Mouse (Mus musculus) lung, postnatal 0 days (tissue): Measurements from ENCODE around the gene Nup107. TPM values are rescaled to one million over a fixed set of nuclear protein-coding genes. Genes with fewer than 3 reads are reported as not detected.

Source experiments
- ATAC-seq: fragments of 200-750 bp; cut with Nextera tagmentation; 2 replicates; pipeline ENCODE4 v1.8.0; 2017; ENCODE audit warnings: moderate library complexity
- DNase-seq: peaks from one replicate; pipeline ENCODE4 v3.0.0-alpha.2; 2016; ENCODE audit warnings: low spot score
- H3K27ac ChIP-seq: fragments of 300-500 bp; sonication (generic); 2 replicates; pipeline ENCODE4 v1.5.1; 2014; ENCODE audit warnings: antibody characterized with exemption, mild to moderate bottlenecking, low read length, mixed read lengths
- H3K27me3 ChIP-seq: fragments of 300-500 bp; sonication (generic); replicated peaks from 2 replicates; pipeline ENCODE4 v1.6.1; 2014; ENCODE audit warnings: low read length, mixed read lengths; ENCODE audit not compliant: insufficient read depth
- H3K36me3 ChIP-seq: fragments of 300-500 bp; sonication (generic); 2 replicates; pipeline ENCODE4 v1.6.1; 2014; ENCODE audit warnings: low read length, mixed read lengths; ENCODE audit not compliant: insufficient read depth
- H3K4me1 ChIP-seq: fragments of 300-500 bp; sonication (generic); 2 replicates; pipeline ENCODE4 v1.6.1; 2014; ENCODE audit warnings: antibody characterized with exemption, low read depth, low read length, mixed read lengths; ENCODE audit not compliant: insufficient read depth
- H3K4me2 ChIP-seq: fragments of 300-500 bp; sonication (generic); replicated peaks from 2 replicates; pipeline ENCODE4 v1.6.1; 2014; ENCODE audit warnings: low read depth, mild to moderate bottlenecking, low read length, moderate library complexity, mixed read lengths
- H3K4me3 ChIP-seq: fragments of 300-500 bp; sonication (generic); 2 replicates; pipeline ENCODE4 v1.5.1; 2014; ENCODE audit warnings: low read depth, low read length
- H3K9ac ChIP-seq: fragments of 300-500 bp; sonication (generic); replicated peaks from 2 replicates; pipeline ENCODE4 v1.6.1; 2014; ENCODE audit warnings: low read depth, mild to moderate bottlenecking
- H3K9me3 ChIP-seq: fragments of 300-500 bp; sonication (generic); 2 replicates; pipeline ENCODE4 v1.6.1; 2016; ENCODE audit warnings: low read length, mixed read lengths
- CTCF ChIP-seq: IDR thresholded peaks from 2 replicates; pipeline ENCODE4 v1.5.1; 2016; ENCODE audit warnings: antibody characterized with exemption, mild to moderate bottlenecking
- EP300 ChIP-seq: IDR thresholded peaks from 2 replicates; pipeline ENCODE4 v1.6.1; 2016; ENCODE audit warnings: antibody characterized with exemption, mild to moderate bottlenecking, control low read depth
- WGBS: fragments of 180-500 bp; shearing (Covaris S2); extraction: QIAGEN DNeasy Blood & Tissue Kit; methylation state at CpG from one replicate; pipeline ENCODE4 v1.1.7; 2014; 5-methylcytosine and 5-hydroxymethylcytosine counted together
- polyA plus RNA-seq: library from polyadenylated mRNA; unstranded; fragments of >200 nt; fragmentation: Nextera tagmentation; extraction: Ambion mirVana; gene quantifications from 2 replicates; pipeline ENCODE4 v1.2.1, GENCODE M21; 2015

The Nup107 gene
- polyA plus RNA-seq, 1 experiment from 2014 or later: 15.2 TPM

GRCm38 (mm10) chr10:117774011-117774816, 18.3 kb downstream of the Nup107 start:
- ATAC-seq: no peak
- WGBS: 93% methylated on average over 22 of the region's 22 CpGs
- TF ChIP-seq CTCF (no peak), EP300 (no peak)

GRCm38 (mm10) chr10:117773106-117773720, 19.3 kb downstream of the Nup107 start:
- DNase-seq (no peak), ATAC-seq (no peak)
- Histone ChIP-seq H3K27ac (no peak overlapping the region), H3K4me1 (no peaks in the 10 kb centered on the region), H3K4me2 (no peak overlapping the region), H3K27me3 (no peaks in the 10 kb centered on the region), H3K4me3 (no peak overlapping the region), H3K36me3 (peaks cover 37% of the 10 kb centered on the region), H3K9ac (no peak overlapping the region), H3K9me3 (no peaks in the 10 kb centered on the region)
- 95% methylated on average over 7 of the region's 7 CpGs for WGBS
- TF ChIP-seq EP300 (no peak), CTCF (no peak)

More at GRCm38 (mm10) chr10:117774011-117774816, 18.3 kb downstream of the Nup107 start:
- H3K27me3 ChIP-seq: no peaks in the 10 kb centered on the region
- no peaks in the 10 kb centered on the region for H3K9me3 ChIP-seq
- H3K4me1 ChIP-seq: no peaks in the 10 kb centered on the region
- H3K27ac ChIP-seq: no peak overlapping the region
- no peak for DNase-seq
- no peak overlapping the region for H3K9ac ChIP-seq
- H3K36me3 ChIP-seq: peaks cover 37% of the 10 kb centered on the region
- no peak overlapping the region for H3K4me3 ChIP-seq
- no peak overlapping the region for H3K4me2 ChIP-seq

GRCm38 (mm10) chr10:117772364-117773105, 20.0 kb downstream of the Nup107 start:
- Histone ChIP-seq H3K4me2 (no peak overlapping the region), H3K4me3 (no peak overlapping the region), H3K4me1 (no peaks in the 10 kb centered on the region), H3K27me3 (no peaks in the 10 kb centered on the region), H3K9me3 (no peaks in the 10 kb centered on the region), H3K27ac (no peak overlapping the region), H3K9ac (no peak overlapping the region), H3K36me3 (peaks cover 37% of the 10 kb centered on the region)
- 93% methylated on average over 17 of the region's 17 CpGs for WGBS
- no peak for ATAC-seq
- DNase-seq: no peak
- TF ChIP-seq EP300 (no peak), CTCF (no peak)

GRCm38 (mm10) chr10:117771131-117771510, 21.4 kb downstream of the Nup107 start:
- no peak for TF ChIP-seq CTCF
- no peak for TF ChIP-seq EP300
- no peaks in the 10 kb centered on the region for H3K27me3 ChIP-seq
- H3K4me3 ChIP-seq: no peak overlapping the region
- no peak for ATAC-seq
- H3K4me1 ChIP-seq: no peaks in the 10 kb centered on the region
- H3K36me3 ChIP-seq: peaks cover 44% of the 10 kb centered on the region
- no peak overlapping the region for H3K27ac ChIP-seq
- H3K4me2 ChIP-seq: no peak overlapping the region
- 92% methylated on average over 10 of the region's 10 CpGs for WGBS
- no peak for DNase-seq
- no peaks in the 10 kb centered on the region for H3K9me3 ChIP-seq
- no peak overlapping the region for H3K9ac ChIP-seq

GRCm38 (mm10) chr10:117770286-117771130, 22.0 kb downstream of the Nup107 start:
- Histone ChIP-seq H3K4me3 (no peak overlapping the region), H3K36me3 (peaks cover 46% of the 10 kb centered on the region), H3K27ac (no peak overlapping the region), H3K4me2 (no peak overlapping the region), H3K9ac (no peak overlapping the region), H3K9me3 (no peaks in the 10 kb centered on the region), H3K4me1 (no peaks in the 10 kb centered on the region), H3K27me3 (no peaks in the 10 kb centered on the region)
- ATAC-seq (no peak), DNase-seq (no peak)
- WGBS: 92% methylated on average over 18 of the region's 18 CpGs
- TF ChIP-seq EP300 (no peak), CTCF (no peak)
